Mouse (Mus musculus) lung, embryonic 16.5 days (tissue): ENCODE results near the gene Arap2. TPM values are rescaled to one million over a fixed set of nuclear protein-coding genes. Genes with fewer than 3 reads are reported as not detected.

Source experiments
- ATAC-seq: fragments of 200-750 bp; cut with Nextera tagmentation; 2 replicates; pipeline ENCODE4 v1.8.0; 2017; ENCODE audit warnings: low read depth, mild to moderate bottlenecking, moderate library complexity
- H3K27ac ChIP-seq: fragments of 300-500 bp; sonication (generic); 2 replicates; pipeline ENCODE4 v1.5.1; 2014; ENCODE audit warnings: mild to moderate bottlenecking, control low read depth, low read length
- H3K27me3 ChIP-seq: fragments of 300-500 bp; sonication (generic); 2 replicates; pipeline ENCODE4 v1.6.1; 2014; ENCODE audit warnings: low read depth, low read length, mixed read lengths; ENCODE audit not compliant: control insufficient read depth, insufficient read depth
- H3K36me3 ChIP-seq: fragments of 300-500 bp; sonication (generic); 2 replicates; pipeline ENCODE4 v1.6.1; 2014; ENCODE audit warnings: low read length; ENCODE audit not compliant: control insufficient read depth, insufficient read depth
- H3K4me1 ChIP-seq: fragments of 300-500 bp; sonication (generic); replicated peaks from 2 replicates; pipeline ENCODE4 v1.6.1; 2014; ENCODE audit warnings: low read length, mixed read lengths; ENCODE audit not compliant: control insufficient read depth, insufficient read depth
- H3K4me2 ChIP-seq: fragments of 300-500 bp; sonication (generic); 2 replicates; pipeline ENCODE4 v1.6.1; 2014; ENCODE audit warnings: low read depth, low read length, control low read depth
- H3K4me3 ChIP-seq: fragments of 300-500 bp; sonication (generic); 2 replicates; pipeline ENCODE4 v1.5.1; 2014; ENCODE audit warnings: mild to moderate bottlenecking, low read length, control low read depth
- H3K9ac ChIP-seq: fragments of 300-500 bp; sonication (generic); 2 replicates; pipeline ENCODE4 v1.6.1; 2014; ENCODE audit warnings: low read length, control low read depth
- H3K9me3 ChIP-seq: fragments of 300-500 bp; sonication (generic); 2 replicates; pipeline ENCODE4 v1.6.1; 2016; ENCODE audit warnings: low read length; ENCODE audit not compliant: control insufficient read depth
- WGBS: fragments of 180-500 bp; shearing (Covaris S2); extraction: QIAGEN DNeasy Blood & Tissue Kit; methylation state at CpG from one replicate; pipeline ENCODE4 v1.1.7; 2014; 5-methylcytosine and 5-hydroxymethylcytosine counted together
- polyA plus RNA-seq: library from polyadenylated mRNA; unstranded; fragments of >200 nt; fragmentation: Nextera tagmentation; extraction: Ambion mirVana; gene quantifications from 2 replicates; pipeline ENCODE4 v1.2.1, GENCODE M21; 2015

The Arap2 gene
- polyA plus RNA-seq, 1 experiment from 2014 or later = 4.9 TPM

DNA sequence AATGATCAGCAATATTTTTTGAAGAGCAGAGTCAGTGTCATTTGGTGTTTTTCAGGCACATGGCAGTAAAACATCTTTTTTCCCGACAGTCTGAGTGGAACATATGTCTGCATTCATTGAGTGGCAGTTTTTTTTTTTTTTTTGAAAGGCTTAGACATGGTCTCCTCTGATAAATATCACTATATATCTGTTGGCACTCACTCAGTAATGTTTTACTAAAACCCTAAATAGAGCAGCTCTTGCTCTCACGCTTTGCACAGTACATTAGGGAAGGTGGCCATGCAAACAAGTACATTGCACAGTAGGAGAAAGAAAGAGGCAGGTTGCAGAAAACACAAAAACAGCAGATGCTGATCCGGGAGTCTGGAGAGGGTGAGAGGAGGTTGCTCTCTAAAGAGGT, 154.0 kb downstream of the Arap2 start:
- H3K4me2 ChIP-seq = no peak overlapping the region
- no peak overlapping the region for H3K27ac ChIP-seq
- H3K36me3 ChIP-seq = no peaks in the 10 kb centered on the region
- H3K4me1 ChIP-seq = no peaks in the 10 kb centered on the region
- no peaks in the 10 kb centered on the region for H3K27me3 ChIP-seq
- no peak for ATAC-seq
- no peak overlapping the region for H3K4me3 ChIP-seq
- H3K9ac ChIP-seq = no peak overlapping the region
- no peaks in the 10 kb centered on the region for H3K9me3 ChIP-seq
- 55% methylated on average over 3 of the region's 3 CpGs for WGBS

DNA sequence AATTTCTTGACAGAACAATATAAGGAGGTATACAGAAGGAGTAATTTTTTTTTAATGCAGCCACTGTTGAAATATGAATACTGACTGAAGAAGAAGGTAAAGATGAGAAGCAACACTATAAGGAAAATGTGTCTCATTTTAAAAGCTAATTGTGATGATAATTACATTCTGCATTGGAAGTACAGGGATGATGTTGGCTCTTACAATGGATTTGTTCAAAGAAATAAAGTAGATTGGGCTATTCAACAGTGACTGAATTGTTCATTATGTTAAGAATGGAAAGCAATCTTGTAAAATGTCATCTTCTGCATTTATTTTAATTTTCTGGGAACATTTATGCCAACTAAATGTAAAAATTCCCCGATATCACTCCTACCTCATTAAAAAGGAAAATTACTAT, 178.6 kb downstream of the Arap2 start:
- Histone ChIP-seq H3K4me2 (no peak overlapping the region), H3K27ac (no peak overlapping the region), H3K4me3 (no peak overlapping the region), H3K36me3 (no peaks in the 10 kb centered on the region), H3K9ac (no peak overlapping the region), H3K9me3 (no peaks in the 10 kb centered on the region), H3K27me3 (no peaks in the 10 kb centered on the region), H3K4me1 (no peaks in the 10 kb centered on the region)
- 77% methylated on average over 1 of the region's 1 CpGs for WGBS
- no peak for ATAC-seq

DNA sequence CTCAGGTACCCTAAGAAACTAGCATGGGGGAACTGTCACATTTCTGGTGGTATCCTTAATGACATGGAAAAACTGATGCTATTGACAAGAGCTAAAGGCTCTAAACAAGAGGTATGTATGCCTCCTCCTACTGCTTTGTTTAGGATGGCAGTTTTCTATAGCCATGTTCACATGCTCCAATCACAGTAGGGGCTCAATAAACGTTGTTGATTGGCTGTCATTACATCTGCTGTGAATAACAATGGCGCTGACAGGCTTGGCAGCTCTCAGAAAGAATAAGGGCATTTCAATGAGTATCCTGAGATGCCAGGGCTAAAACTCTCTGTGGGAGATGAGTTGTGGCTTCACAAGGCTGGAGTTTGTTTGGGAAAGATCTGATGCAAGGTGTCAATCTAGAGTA, 183.3 kb downstream of the Arap2 start:
- no peak overlapping the region for H3K27ac ChIP-seq
- no peaks in the 10 kb centered on the region for H3K27me3 ChIP-seq
- H3K4me2 ChIP-seq = no peak overlapping the region
- ATAC-seq = no peak
- H3K36me3 ChIP-seq = no peaks in the 10 kb centered on the region
- H3K4me3 ChIP-seq = no peak overlapping the region
- H3K9me3 ChIP-seq = no peaks in the 10 kb centered on the region
- H3K4me1 ChIP-seq = no peaks in the 10 kb centered on the region
- no peak overlapping the region for H3K9ac ChIP-seq
- WGBS = 31% methylated on average over 2 of the region's 2 CpGs

DNA sequence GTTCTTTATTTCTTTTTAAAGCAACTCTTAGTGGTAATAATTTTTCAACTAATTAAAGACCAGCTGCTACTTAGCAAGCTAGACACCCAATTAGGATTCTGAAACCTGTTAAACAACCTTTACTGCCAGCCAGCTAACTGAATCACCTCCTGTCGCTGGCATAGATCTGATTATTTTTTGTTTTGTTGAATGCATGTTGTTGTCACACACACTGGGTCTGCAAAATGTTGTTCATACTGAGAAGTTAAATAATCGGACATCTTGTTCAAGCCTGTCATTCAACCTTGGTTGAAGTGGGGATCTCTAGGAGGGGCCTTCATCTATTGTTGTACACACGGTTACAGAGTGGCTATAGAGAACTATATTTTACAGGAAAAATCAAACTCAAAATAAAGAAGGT, 184.3 kb downstream of the Arap2 start:
- no peaks in the 10 kb centered on the region for H3K9me3 ChIP-seq
- no peaks in the 10 kb centered on the region for H3K27me3 ChIP-seq
- no peak overlapping the region for H3K4me2 ChIP-seq
- no peak overlapping the region for H3K9ac ChIP-seq
- H3K4me3 ChIP-seq = no peak overlapping the region
- H3K27ac ChIP-seq = no peak overlapping the region
- ATAC-seq = no peak
- WGBS = 76% methylated on average over 3 of the region's 3 CpGs
- no peaks in the 10 kb centered on the region for H3K36me3 ChIP-seq
- H3K4me1 ChIP-seq = no peaks in the 10 kb centered on the region

DNA sequence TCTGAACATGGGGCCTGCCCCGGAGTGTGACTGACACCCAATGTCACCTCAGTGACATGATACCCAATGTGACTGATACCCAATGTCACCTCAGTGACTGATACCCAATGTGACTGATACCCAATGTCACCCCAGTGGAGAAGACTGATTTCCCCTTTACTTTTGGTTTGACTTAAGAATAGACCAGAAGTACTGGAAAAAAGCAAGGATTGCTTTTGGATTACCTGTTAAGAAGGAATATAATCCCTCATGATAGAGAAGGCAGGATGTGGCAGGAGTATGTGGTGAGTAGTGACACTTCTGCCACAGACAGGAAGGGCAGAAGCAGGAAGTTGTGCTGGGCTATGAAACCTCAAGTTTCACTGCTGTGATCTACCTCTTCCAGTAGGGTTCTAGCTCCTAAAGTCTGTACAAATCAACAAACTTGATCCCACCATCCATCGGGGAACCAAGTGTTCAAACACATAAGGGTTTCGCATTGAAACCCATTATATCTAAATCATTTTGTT, 191.6 kb downstream of the Arap2 start:
- WGBS = 83% methylated on average over 3 of the region's 3 CpGs
- H3K27ac ChIP-seq = no peak overlapping the region
- no peaks in the 10 kb centered on the region for H3K4me1 ChIP-seq
- no peaks in the 10 kb centered on the region for H3K27me3 ChIP-seq
- no peak overlapping the region for H3K4me2 ChIP-seq
- H3K9me3 ChIP-seq = no peaks in the 10 kb centered on the region
- ATAC-seq = no peak
- H3K9ac ChIP-seq = no peak overlapping the region
- no peaks in the 10 kb centered on the region for H3K36me3 ChIP-seq
- no peak overlapping the region for H3K4me3 ChIP-seq

Other genes with a start within 250 kb of the Arap2 start
- not detected in 2 replicates for gene Dthd1, start 47.7 kb upstream of the Arap2 start, polyA plus RNA-seq